Comparison of ENCODE assay signal across 32 mouse cellular contexts in the genomic region with DNA sequence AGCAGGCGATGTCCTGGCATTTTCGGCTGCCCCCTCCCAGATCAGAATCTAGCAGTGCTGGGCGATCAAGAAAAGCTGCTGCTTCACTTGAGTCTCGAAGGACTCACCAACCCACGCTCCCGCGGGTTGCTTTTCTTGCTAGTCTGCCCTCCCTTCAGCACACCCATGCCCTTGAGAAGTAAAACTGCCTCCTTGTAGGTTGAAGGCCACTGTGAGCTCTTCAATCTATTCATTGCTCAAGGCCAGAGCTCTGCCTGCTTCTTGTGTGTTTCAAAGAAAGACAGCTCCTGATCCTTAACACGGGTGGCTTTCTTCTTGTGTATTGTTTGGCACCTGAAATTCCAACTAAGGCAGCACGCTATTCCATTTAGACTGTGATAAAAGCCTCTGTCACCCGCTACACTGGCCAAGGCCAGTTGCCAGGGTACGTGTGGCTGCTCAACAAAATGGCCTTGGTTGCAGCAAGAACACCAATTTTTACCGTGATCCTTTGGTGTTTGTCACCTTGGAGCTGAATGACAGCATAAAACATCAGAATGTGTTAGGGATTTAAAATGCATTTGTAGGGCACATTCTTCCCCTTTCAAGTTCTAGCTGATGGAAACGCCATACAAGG. TPM values are rescaled to one million over a fixed set of nuclear protein-coding genes. Genes with fewer than 3 reads are reported as not detected.
A peak's percentile ranks its signal among the peaks of the same experiment; 100 is the strongest.
DNase-seq lines count a peak whose midpoint lies in the region; ATAC-seq lines count a peak whose summit lies in the region.
"Had no signal": no experiment of that assay in that cellular context is flagged by ENCODE, and none has a peak within 500 bp of the region (broad histone marks: within the 10 kb centered on the region; RNA-seq: fewer than 3 reads in every experiment).

No protein-coding gene starts in this region.

- no peak overlapping the region for H3K4me3 ChIP-seq in kidney, embryonic 16.5 days (ENCODE audit: low read length)
- H3K4me3 ChIP-seq: erythroblast, embryonic 14.5 days; heart, embryonic 10.5 days; heart, embryonic 15.5 days; kidney, embryonic 15.5 days; limb, embryonic 13.5 days; lung, embryonic 15.5 days; megakaryocyte, embryonic 14.5 days; midbrain, embryonic 12.5 days had no signal

- peak; percentile 70 to 86 for DNase-seq in adrenal gland, adult (ENCODE audit: inconsistent age in 2 of 2, low spot score in 1 of 2)
- no peak for DNase-seq in adrenal gland, postnatal 4 days (ENCODE audit: low spot score in 2 of 2)
- DNase-seq in ovary, adult 18-20 months (ENCODE audit: low spot score), result peak; percentile 72
- no peak for DNase-seq in ovary, postnatal 14 days (ENCODE audit: low spot score)
- DNase-seq in adrenal gland, postnatal 25 days, result peak; percentile 27
- DNase-seq in testis, postnatal 14 days (ENCODE audit: low spot score), result peak; percentile 71
- no peak for DNase-seq in layer of hippocampus, postnatal 25 days (ENCODE audit: extremely low spot score in 1 of 2, low spot score in 1 of 2)
- DNase-seq: cerebellum, adult 2 months; cerebellum, postnatal 14 days; gastrocnemius, postnatal 10 days; kidney, adult 18-20 months; kidney, postnatal 4 days; retina, postnatal 1 day; right cerebral cortex, postnatal 14 days; thymus, adult 18-20 months; thymus, postnatal 4 days had no signal

- H3K27ac ChIP-seq in kidney, embryonic 16.5 days (ENCODE audit: low read length), result no peak overlapping the region
- H3K27ac ChIP-seq: heart, embryonic 10.5 days; heart, embryonic 15.5 days; kidney, embryonic 15.5 days; limb, embryonic 13.5 days; lung, embryonic 15.5 days; midbrain, embryonic 12.5 days had no signal

- peaks cover 11% of the 10 kb centered on the region for H3K36me3 ChIP-seq in kidney, embryonic 16.5 days (ENCODE audit: insufficient read depth, low read length)
- H3K36me3 ChIP-seq: G1E had no signal

- H3K9me3 ChIP-seq in kidney, embryonic 16.5 days (ENCODE audit: low read length), result no peaks in the 10 kb centered on the region
- H3K9me3 ChIP-seq: heart, embryonic 10.5 days; heart, embryonic 15.5 days; kidney, embryonic 15.5 days; lung, embryonic 15.5 days; midbrain, embryonic 12.5 days had no signal

- peaks cover 4% of the 10 kb centered on the region; the same call in 1 of the 2 replicates for H3K4me1 ChIP-seq in kidney, embryonic 16.5 days (ENCODE audit: insufficient read depth, low read length)
- H3K4me1 ChIP-seq: limb, embryonic 13.5 days; megakaryocyte, embryonic 14.5 days; midbrain, embryonic 12.5 days had no signal

- ATAC-seq in kidney, embryonic 16.5 days (ENCODE audit: low FRiP score, low TSS enrichment), result no peak
- ATAC-seq: forebrain, embryonic 16.5 days; hindbrain, embryonic 16.5 days had no signal

- 89% methylated on average over 13 of the region's 13 CpGs for WGBS in kidney, embryonic 16.5 days

- no peak overlapping the region for H3K4me2 ChIP-seq in kidney, embryonic 16.5 days (replicated peaks; ENCODE audit: low read depth, low read length)
- H3K4me2 ChIP-seq: heart, embryonic 15.5 days; kidney, embryonic 15.5 days; limb, embryonic 13.5 days; liver, embryonic 11.5 days; lung, embryonic 15.5 days; midbrain, embryonic 12.5 days had no signal

- H3K27me3 ChIP-seq in kidney, embryonic 16.5 days (ENCODE audit: insufficient read depth, low read length), result no peaks in the 10 kb centered on the region
- H3K27me3 ChIP-seq: heart, embryonic 15.5 days; kidney, embryonic 15.5 days; limb, embryonic 13.5 days; lung, embryonic 15.5 days; megakaryocyte, embryonic 14.5 days; midbrain, embryonic 12.5 days had no signal

- H3K9ac ChIP-seq in kidney, embryonic 16.5 days (replicated peaks; ENCODE audit: low read length), result no peak overlapping the region
- H3K9ac ChIP-seq: heart, embryonic 15.5 days; kidney, embryonic 15.5 days; limb, embryonic 13.5 days; lung, embryonic 15.5 days; midbrain, embryonic 12.5 days had no signal

RNA-seq across cellular contexts. Expression of a gene that starts 13.4 kb away (rescaled TPM):
- 1 to 10 TPM; 3.4 to 6.8 TPM for total RNA-seq in adrenal gland, postnatal 4 days (2021)
- 0.24 and 0.57 TPM in 2 replicates for total RNA-seq in adrenal gland, postnatal 25 days (2021)
- total RNA-seq in layer of hippocampus, postnatal 25 days (2021), result 1 to 10 TPM; 1.7 to 2.7 TPM
- polyA plus RNA-seq in kidney, embryonic 16.5 days (2015; fragmentation: Nextera tagmentation; extraction: Ambion mirVana), result 0.82 and 1.3 TPM in 2 replicates
- total RNA-seq: monocyte, adult 5-6 weeks; neutrophil, adult 5-6 weeks had no signal
- polyA plus RNA-seq: erythroblast, embryonic 14.5 days; G1E; small intestine, adult 2 months had no signal

Comparison
In these comparisons a context has a peak if more than half of its experiments do, and no peak if none do; other contexts are left out.
1. DNase-seq: peak in adrenal gland, adult (2 of 2), ovary, adult 18-20 months (single experiment), adrenal gland, postnatal 25 days (single experiment) and testis, postnatal 14 days (single experiment); none in adrenal gland, postnatal 4 days (0 of 2), ovary, postnatal 14 days (single experiment) and layer of hippocampus, postnatal 25 days (0 of 2).